Mouse (Mus musculus) heart, postnatal 0 days (tissue): ENCODE results near the gene Sipa1l3.

Experiments used
- CTCF ChIP-seq: IDR thresholded peaks from 2 replicates; pipeline ENCODE4 v1.5.1; 2016; ENCODE audit warnings: antibody characterized with exemption, control low read depth, low read depth
- EP300 ChIP-seq: IDR thresholded peaks from 2 replicates; pipeline ENCODE4 v1.6.1; 2016; ENCODE audit warnings: antibody characterized with exemption, low read depth

DNA sequence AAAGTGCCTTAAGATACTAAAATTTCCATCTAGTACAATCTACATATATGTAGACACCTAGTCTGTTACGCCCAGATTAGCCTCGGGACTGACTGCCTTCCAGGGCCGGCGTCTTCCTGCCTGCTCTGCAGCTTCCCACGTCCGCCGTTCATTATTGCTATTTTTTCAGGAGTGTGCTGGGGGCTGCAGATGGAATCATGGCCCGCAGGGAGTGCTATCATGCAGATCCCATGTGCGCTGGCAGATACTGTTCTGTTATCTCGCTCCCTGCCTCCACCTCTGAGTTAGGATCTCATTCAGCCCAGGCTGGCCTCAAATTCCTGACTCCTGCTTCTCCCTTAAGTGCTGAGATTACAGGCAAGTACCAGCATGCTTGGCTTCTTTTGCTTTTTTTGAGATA is 128.2 kb downstream of the Sipa1l3 start:
- no peak for TF ChIP-seq EP300
- TF ChIP-seq CTCF: no peak
